Mouse (Mus musculus): ENCODE results near the gene Minpp1. TPM values are rescaled to one million over a fixed set of nuclear protein-coding genes. Genes with fewer than 3 reads are reported as not detected.

The Minpp1 gene
- polyA plus RNA-seq, 1 experiment from 2014 or later = 63.7 TPM

DNA sequence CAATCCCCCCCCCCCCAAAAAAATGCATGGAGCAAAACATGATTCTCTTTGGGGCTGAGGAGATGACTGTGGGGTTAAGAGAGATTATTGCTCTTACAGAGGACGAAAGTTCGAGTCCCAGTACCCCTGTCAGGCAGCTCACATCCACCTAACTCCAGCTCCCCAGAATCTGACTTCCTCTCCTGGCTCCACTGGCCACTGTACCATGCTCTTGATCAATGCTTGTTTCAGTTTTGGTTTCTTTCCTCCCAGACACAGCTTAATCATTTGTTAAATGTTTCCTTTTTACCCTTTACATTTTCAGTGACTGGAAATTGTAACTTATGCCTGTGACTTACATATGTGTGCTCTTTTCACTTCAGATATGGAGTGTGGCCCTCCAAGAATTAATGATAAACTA lies 5.4 kb downstream of the Minpp1 start:
- Histone ChIP-seq H3K9me3 (no peaks in the 10 kb centered on the region), H3K36me3 (peaks cover 16% of the 10 kb centered on the region; the same call in 1 of the 2 replicates), H3K4me1 (peaks cover 10% of the 10 kb centered on the region), H3K4me3 (no peak overlapping the region), H3K4me2 (no peak overlapping the region), H3K27me3 (no peaks in the 10 kb centered on the region), H3K27ac (no peak overlapping the region), H3K9ac (no peak overlapping the region)
- ATAC-seq (ENCODE audit: insufficient number of reproducible peaks, low FRiP score, low TSS enrichment, low read depth) = no peak
- 98% methylated on average over 2 of the region's 2 CpGs for WGBS

DNA sequence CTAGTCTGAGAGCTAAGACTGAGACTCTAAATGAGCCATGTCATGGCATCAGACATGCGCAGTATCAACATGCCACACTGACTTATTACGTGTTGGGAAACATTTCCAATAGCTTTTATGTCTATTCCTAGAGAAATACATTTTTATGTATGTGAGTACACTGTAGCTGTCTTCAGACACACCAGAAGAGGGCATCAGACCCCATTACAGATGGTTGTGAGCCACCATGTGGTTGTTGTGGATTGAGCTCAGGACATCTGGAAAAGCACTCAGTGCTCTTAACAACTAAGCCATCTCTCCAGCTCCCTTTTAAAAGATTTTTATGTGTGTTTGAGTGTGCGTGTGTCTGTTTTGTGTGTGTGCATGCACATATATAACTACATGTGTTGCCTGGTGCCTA lies 6.8 kb downstream of the Minpp1 start:
- no peak for ATAC-seq (ENCODE audit: insufficient number of reproducible peaks, low FRiP score, low TSS enrichment, low read depth)
- Histone ChIP-seq H3K9me3 (no peaks in the 10 kb centered on the region), H3K4me3 (no peak overlapping the region), H3K27me3 (no peaks in the 10 kb centered on the region), H3K27ac (no peak overlapping the region), H3K4me1 (peaks cover 5% of the 10 kb centered on the region), H3K4me2 (no peak overlapping the region), H3K9ac (no peak overlapping the region), H3K36me3 (peaks cover 20% of the 10 kb centered on the region)
- WGBS = 77% methylated on average over 3 of the region's 3 CpGs

DNA sequence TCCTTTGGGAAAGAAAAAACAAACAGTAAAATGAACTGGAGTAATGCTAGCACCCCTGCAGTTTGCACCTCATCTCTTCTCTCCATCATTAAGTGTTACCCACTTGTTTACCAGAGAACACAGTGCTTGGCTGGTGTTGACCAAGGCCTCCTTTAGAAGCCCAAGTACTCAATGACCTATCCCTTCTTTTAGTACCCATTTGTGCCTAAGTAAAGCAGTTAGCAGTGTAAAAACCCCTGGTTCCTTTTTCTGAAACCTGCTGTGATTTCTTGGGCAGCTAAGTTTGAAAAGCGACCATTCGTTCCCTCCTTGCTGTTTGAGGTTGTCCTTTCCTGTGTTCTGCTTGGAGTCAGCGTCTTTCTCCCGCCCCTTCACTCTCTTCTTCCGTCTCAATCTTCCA lies 7.4 kb downstream of the Minpp1 start:
- Histone ChIP-seq H3K4me1 (peaks cover under 1% of the 10 kb centered on the region; the same call in 1 of the 2 replicates), H3K27me3 (no peaks in the 10 kb centered on the region), H3K4me2 (no peak overlapping the region), H3K9ac (no peak overlapping the region), H3K27ac (no peak overlapping the region), H3K36me3 (peaks cover 21% of the 10 kb centered on the region), H3K9me3 (no peaks in the 10 kb centered on the region), H3K4me3 (no peak overlapping the region)
- 87% methylated on average over 5 of the region's 5 CpGs for WGBS
- no peak for ATAC-seq (ENCODE audit: insufficient number of reproducible peaks, low FRiP score, low TSS enrichment, low read depth)

DNA sequence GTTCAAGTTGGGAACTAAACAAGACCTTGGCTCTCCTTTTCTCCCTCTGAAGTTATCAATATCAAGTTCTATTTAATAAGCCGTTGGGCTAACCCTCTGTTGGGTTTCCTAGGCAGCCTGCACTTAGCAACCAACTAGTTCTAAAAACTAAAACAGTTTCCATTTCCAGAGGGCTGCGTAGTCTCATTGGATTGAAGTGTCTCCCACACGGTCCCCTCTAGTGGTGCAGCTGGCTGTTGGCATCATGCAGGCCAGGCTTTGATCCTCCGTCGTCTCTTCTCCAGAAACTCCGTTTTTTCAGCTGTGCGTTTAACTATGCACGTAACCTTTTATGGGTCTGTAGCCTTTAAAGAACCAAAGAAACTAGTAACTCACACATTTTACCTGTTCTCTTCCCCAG lies 7.9 kb downstream of the Minpp1 start:
- H3K4me2 ChIP-seq = no peak overlapping the region
- 55% methylated on average over 8 of the region's 8 CpGs for WGBS
- no peak overlapping the region for H3K9ac ChIP-seq
- no peak overlapping the region for H3K4me3 ChIP-seq
- H3K4me1 ChIP-seq = no peaks in the 10 kb centered on the region
- no peaks in the 10 kb centered on the region for H3K9me3 ChIP-seq
- H3K27ac ChIP-seq = no peak overlapping the region
- peaks cover 25% of the 10 kb centered on the region for H3K36me3 ChIP-seq
- no peak for ATAC-seq (ENCODE audit: insufficient number of reproducible peaks, low FRiP score, low TSS enrichment, low read depth)
- H3K27me3 ChIP-seq = no peaks in the 10 kb centered on the region

DNA sequence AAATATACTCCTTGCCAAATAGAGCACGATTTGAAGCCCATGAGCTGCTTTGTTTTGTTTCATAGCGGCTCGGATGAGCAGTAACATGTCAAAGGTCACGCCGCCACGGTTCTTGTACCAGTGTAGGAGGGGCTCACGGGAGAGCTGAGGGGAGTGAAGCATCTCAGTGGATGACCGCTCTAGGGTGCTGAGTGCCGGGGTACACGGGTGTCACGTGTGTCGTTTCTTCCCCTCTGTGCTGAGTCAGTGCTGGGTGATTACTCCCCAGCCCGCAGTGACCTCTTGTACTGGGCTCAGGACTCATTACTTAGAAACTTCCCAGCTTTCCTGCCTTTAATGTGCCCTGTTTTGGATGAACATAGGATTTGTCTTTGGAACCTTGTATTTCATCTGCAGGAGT lies 9.0 kb downstream of the Minpp1 start:
- no peak for ATAC-seq (ENCODE audit: insufficient number of reproducible peaks, low FRiP score, low TSS enrichment, low read depth)
- H3K4me2 ChIP-seq = no peak overlapping the region
- WGBS = 92% methylated on average over 13 of the region's 13 CpGs
- no peak overlapping the region for H3K9ac ChIP-seq
- no peak overlapping the region for H3K27ac ChIP-seq
- H3K4me1 ChIP-seq = no peaks in the 10 kb centered on the region
- H3K4me3 ChIP-seq = no peak overlapping the region
- no peaks in the 10 kb centered on the region for H3K9me3 ChIP-seq
- H3K27me3 ChIP-seq = no peaks in the 10 kb centered on the region
- peaks cover 30% of the 10 kb centered on the region for H3K36me3 ChIP-seq

DNA sequence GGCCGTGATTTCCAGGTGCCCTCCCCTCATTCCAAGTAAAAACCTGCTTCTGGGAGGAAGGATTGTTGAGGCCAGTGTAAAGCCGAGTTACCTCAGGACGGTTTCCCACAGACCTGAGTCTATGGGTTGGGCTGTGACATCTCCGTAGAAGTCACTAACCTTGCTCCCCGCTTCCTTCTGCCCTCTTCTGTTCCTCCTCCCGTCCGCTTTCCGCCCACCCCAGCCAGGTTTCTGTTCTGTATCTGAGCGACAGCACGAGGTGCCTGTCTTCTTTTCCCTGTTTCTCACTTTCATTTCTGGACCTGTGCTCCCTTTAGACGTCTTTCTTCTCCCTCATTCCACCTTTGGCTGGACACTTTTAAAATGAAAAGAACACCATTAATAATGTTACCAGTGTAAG lies 9.5 kb downstream of the Minpp1 start:
- no peaks in the 10 kb centered on the region for H3K27me3 ChIP-seq
- no peaks in the 10 kb centered on the region for H3K9me3 ChIP-seq

DNA sequence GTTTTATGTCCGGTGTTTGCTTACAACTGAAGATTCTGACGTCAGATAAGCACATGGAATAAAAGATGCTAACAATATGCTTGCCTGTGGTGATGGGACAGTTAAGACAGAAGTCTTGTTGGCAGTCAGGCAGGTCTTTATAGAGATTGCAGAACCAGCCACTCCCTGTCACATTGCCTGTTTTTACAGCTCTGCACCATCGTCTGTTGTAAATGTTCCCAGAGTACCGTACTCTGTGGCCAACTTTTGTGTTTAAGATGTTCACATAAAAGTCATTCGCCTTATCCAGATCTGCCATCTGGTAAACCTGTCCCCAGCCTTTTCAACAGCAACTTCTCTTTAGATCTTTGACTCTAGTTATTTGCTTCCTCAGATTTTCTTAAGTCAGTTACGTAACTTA lies 11.8 kb downstream of the Minpp1 start:
- WGBS = 60% methylated on average over 6 of the region's 6 CpGs
- ATAC-seq (ENCODE audit: insufficient number of reproducible peaks, low FRiP score, low TSS enrichment, low read depth) = no peak
- H3K4me1 ChIP-seq = no peaks in the 10 kb centered on the region
- no peaks in the 10 kb centered on the region for H3K27me3 ChIP-seq
- H3K9me3 ChIP-seq = no peaks in the 10 kb centered on the region
- H3K4me2 ChIP-seq = no peak overlapping the region
- no peak overlapping the region for H3K27ac ChIP-seq
- H3K9ac ChIP-seq = no peak overlapping the region
- peaks cover 36% of the 10 kb centered on the region for H3K36me3 ChIP-seq
- H3K4me3 ChIP-seq = no peak overlapping the region

More for the DNA sequence above, 9.5 kb downstream of the Minpp1 start:
- Histone ChIP-seq H3K27ac (no peak overlapping the region), H3K9ac (no peak overlapping the region), H3K4me3 (no peak overlapping the region), H3K4me1 (no peaks in the 10 kb centered on the region), H3K4me2 (no peak overlapping the region), H3K36me3 (peaks cover 30% of the 10 kb centered on the region)
- ATAC-seq (ENCODE audit: insufficient number of reproducible peaks, low FRiP score, low TSS enrichment, low read depth) = no peak
- 91% methylated on average over 11 of the region's 11 CpGs for WGBS

DNA sequence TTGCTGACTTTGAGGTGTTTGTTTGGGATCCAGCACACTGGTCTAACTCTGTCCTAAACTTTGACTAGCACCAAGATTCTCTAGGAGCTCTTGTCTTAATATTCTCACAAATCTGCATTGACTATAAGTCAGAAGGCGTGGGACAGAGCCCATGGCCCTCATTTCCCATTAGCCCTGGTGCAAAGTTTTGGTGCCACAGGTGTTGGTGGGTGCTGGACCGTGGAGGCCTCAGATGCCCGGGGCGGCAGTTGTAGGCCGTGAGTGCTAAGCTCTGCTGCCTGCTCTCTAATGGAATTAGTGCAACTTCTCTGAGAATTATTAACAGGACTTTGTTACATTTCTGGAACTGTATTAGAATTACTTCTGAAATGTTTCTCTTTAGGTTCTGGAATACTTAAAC lies 12.4 kb downstream of the Minpp1 start:
- peaks cover 36% of the 10 kb centered on the region for H3K36me3 ChIP-seq
- 92% methylated on average over 5 of the region's 5 CpGs for WGBS
- no peak overlapping the region for H3K9ac ChIP-seq

DNA sequence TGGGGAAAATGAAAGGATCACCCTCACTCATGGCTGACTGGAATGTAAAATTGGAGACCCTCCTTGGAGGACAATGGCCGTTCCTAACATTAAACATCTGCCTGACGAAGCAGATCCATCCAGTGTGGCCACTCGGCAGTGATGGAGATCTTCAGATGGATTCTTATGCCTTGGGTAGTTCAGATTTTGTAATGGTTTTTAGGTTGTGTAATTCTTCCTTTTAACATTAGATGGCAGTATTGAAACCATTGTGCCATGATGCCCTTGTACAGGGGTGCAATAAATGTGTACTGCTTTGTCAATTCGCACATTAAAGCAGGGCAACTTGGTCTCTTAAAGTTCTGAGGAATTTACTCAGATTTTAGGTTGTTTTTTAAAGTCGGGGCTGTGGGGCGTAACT lies 15.8 kb downstream of the Minpp1 start:
- Histone ChIP-seq H3K27ac (no peak overlapping the region), H3K4me3 (no peak overlapping the region), H3K27me3 (no peaks in the 10 kb centered on the region), H3K4me1 (no peaks in the 10 kb centered on the region), H3K9ac (no peak overlapping the region), H3K4me2 (no peak overlapping the region), H3K9me3 (no peaks in the 10 kb centered on the region), H3K36me3 (peaks cover 20% of the 10 kb centered on the region)
- no peak for ATAC-seq (ENCODE audit: insufficient number of reproducible peaks, low FRiP score, low TSS enrichment, low read depth)
- WGBS = 63% methylated on average over 6 of the region's 6 CpGs

More for the DNA sequence above, 12.4 kb downstream of the Minpp1 start:
- Histone ChIP-seq H3K27ac (no peak overlapping the region), H3K27me3 (no peaks in the 10 kb centered on the region), H3K4me3 (no peak overlapping the region), H3K4me1 (no peaks in the 10 kb centered on the region), H3K9me3 (no peaks in the 10 kb centered on the region), H3K4me2 (no peak overlapping the region)
- no peak for ATAC-seq (ENCODE audit: insufficient number of reproducible peaks, low FRiP score, low TSS enrichment, low read depth)

DNA sequence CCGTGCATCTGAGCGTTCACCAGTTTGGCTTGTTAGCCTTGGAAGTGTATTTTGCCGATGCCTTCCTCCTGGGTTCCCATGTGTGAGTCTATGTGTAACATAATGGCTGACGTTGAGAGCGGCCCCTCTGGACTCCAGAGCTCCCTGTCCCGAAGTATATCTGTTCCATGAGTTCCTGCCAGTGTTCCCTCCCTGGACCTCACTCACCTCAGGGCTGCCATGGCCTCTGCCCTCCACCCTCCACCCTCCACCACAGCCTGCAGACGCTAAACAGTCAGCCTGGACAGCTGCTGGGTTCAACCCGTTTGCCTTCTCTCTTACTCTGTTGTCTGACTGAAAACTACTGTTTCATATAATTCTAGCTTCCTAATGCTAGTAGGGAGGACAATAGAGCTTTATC lies 20.5 kb downstream of the Minpp1 start:
- Histone ChIP-seq H3K4me3 (no peak overlapping the region), H3K27me3 (no peaks in the 10 kb centered on the region), H3K36me3 (peaks cover 19% of the 10 kb centered on the region), H3K4me1 (no peaks in the 10 kb centered on the region), H3K9ac (no peak overlapping the region), H3K4me2 (no peak overlapping the region), H3K27ac (no peak overlapping the region), H3K9me3 (no peaks in the 10 kb centered on the region)
- 83% methylated on average over 8 of the region's 8 CpGs for WGBS
- no peak for ATAC-seq (ENCODE audit: insufficient number of reproducible peaks, low FRiP score, low TSS enrichment, low read depth)

DNA sequence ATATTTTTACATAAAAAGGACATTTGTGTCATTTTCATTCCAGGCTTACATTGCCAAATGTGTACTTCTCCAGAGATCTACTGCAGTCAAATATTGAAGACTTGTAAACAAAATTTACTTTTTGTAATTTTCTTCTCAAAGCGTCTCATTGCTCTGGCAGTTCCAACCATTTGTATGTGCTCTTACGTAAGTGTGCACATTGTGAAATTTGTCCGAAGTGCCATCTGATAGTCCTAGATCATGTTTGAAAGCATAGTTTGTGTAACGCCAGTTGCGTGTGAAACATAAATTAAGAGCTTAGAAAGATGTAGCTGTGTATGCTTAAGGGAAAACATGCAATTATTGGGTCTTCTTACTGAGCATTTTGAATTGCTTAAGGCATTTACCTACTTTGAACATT lies 20.9 kb downstream of the Minpp1 start:
- H3K4me1 ChIP-seq = no peaks in the 10 kb centered on the region
- WGBS = 85% methylated on average over 5 of the region's 5 CpGs
- H3K36me3 ChIP-seq = peaks cover 23% of the 10 kb centered on the region
- no peaks in the 10 kb centered on the region for H3K9me3 ChIP-seq
- H3K27ac ChIP-seq = no peak overlapping the region
- H3K4me3 ChIP-seq = no peak overlapping the region
- H3K4me2 ChIP-seq = no peak overlapping the region
- H3K27me3 ChIP-seq = no peaks in the 10 kb centered on the region
- H3K9ac ChIP-seq = no peak overlapping the region
- no peak for ATAC-seq (ENCODE audit: insufficient number of reproducible peaks, low FRiP score, low TSS enrichment, low read depth)

DNA sequence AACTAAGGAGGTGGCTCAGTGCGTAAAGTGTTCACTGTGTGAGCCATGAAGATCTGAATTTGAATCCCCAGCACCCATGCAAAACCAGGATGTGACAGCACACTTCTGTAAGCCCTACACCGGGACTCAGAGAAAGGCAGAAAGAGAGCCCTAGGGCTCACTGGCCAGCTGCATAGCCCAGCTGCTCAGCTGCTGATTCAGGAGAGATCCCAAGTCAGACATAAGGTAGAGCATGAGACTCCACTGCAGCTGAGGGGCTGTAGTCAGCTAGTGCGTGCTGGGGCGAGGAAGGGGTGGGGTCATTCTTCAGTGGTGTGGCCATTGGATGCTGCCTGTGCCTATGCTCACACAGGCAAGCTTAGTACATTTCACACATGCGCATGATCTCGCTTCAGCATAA lies 21.5 kb downstream of the Minpp1 start:
- Histone ChIP-seq H3K27ac (no peak overlapping the region), H3K4me2 (no peak overlapping the region), H3K27me3 (no peaks in the 10 kb centered on the region), H3K4me1 (no peaks in the 10 kb centered on the region), H3K36me3 (peaks cover 25% of the 10 kb centered on the region), H3K9me3 (no peaks in the 10 kb centered on the region), H3K4me3 (no peak overlapping the region), H3K9ac (no peak overlapping the region)
- ATAC-seq (ENCODE audit: insufficient number of reproducible peaks, low FRiP score, low TSS enrichment, low read depth) = no peak; the same call in 1 of the 2 replicates
- 88% methylated on average over 6 of the region's 6 CpGs for WGBS

DNA sequence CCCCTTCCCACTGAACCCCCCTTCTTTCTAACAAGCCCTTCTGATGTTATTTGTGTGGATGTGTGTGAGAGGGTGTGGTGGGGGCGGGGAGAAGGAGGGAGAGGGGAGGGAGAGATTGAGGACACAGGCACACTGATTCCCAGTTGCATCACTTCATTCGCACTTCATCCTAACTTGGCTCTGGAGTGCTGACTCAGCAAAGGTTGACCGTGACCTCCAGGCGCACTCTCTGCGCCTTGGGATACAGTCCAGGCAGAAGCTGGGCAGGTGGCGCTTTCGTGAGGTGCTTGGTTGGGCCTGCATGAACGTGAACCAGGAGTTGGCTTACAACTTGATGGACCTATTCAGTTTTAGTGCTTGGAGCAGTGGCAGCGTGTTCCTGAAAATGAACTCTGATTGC lies 22.0 kb downstream of the Minpp1 start:
- Histone ChIP-seq H3K27ac (no peak overlapping the region), H3K9ac (no peak overlapping the region), H3K4me3 (no peak overlapping the region), H3K9me3 (no peaks in the 10 kb centered on the region), H3K27me3 (no peaks in the 10 kb centered on the region), H3K36me3 (peaks cover 29% of the 10 kb centered on the region), H3K4me2 (no peak overlapping the region), H3K4me1 (no peaks in the 10 kb centered on the region)
- no peak for ATAC-seq (ENCODE audit: insufficient number of reproducible peaks, low FRiP score, low TSS enrichment, low read depth)
- 83% methylated on average over 9 of the region's 9 CpGs for WGBS

Data from limb, embryonic 15.5 days (tissue).